Mouse (Mus musculus) C2C12 (cell line): ENCODE results near the gene Fry.

ENCODE experiments used
- CTCF ChIP-seq: IDR thresholded peaks from one replicate; pipeline ENCODE4 v1.5.1; 2011; ENCODE audit not compliant: control insufficient read depth, insufficient read depth, insufficient read length
- FOSL1 ChIP-seq: IDR thresholded peaks from one replicate; pipeline ENCODE4 v1.8.0; 2011; ENCODE audit warnings: mild to moderate bottlenecking, low read length; ENCODE audit not compliant: poor library complexity, insufficient read depth, severe bottlenecking
- MYOD1 ChIP-seq: IDR thresholded peaks from one replicate; pipeline ENCODE4 v1.6.1; 2011; ENCODE audit warnings: low read depth; ENCODE audit not compliant: control insufficient read depth, insufficient read length
- MYOG ChIP-seq: IDR thresholded peaks from one replicate; pipeline ENCODE4 v1.6.1; 2011; ENCODE audit not compliant: control insufficient read depth, insufficient read length; ENCODE audit errors: extremely low read depth

GRCm38 (mm10) chr5:150146612-150147011 lies 28.2 kb downstream of the Fry start:
- TF ChIP-seq CTCF, result no peak
- no peak for TF ChIP-seq FOSL1
- no peak for TF ChIP-seq MYOG
- TF ChIP-seq MYOD1, result no peak
